24 mouse cellular contexts compared by ENCODE assay signal in the genomic region with DNA sequence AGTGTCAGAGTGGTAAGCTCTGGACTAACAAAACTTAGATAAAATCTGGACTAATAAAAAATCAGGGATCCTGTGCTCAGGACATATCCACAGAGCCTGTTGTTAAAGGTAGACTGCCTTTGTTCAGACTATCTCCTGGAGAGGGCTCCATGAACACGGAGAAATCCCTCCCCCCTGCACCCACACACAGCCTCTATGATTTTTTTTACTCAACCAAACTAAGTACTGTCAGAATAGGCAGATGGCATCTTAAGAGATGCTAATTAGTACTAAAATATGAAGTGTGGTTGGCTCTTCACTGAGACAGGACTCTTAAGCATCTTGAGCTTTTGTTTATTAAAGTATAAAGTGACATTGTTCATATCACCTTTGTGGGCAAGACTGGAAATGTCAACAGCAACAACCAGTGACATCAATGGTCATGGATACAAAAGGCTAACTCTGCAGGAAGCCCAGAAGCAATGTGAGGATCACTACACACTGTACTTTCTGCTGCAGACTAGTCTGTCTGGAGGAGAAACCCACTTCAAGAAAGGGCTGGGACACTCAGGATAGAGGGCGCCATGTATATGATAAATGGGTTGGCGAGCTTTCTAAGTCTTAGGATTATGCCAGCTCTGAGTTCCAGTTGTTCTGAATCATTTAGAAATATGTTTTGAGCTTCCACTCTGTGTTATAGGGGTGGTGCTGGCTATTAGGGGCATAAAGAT. TPM values are rescaled to one million over a fixed set of nuclear protein-coding genes. Genes with fewer than 3 reads are reported as not detected.
DNase-seq lines count a peak whose midpoint lies in the region; ATAC-seq lines count a peak whose summit lies in the region.
"Had no signal": no experiment of that assay in that cellular context is flagged by ENCODE, and none has a peak within 500 bp of the region (broad histone marks: within the 10 kb centered on the region; RNA-seq: fewer than 3 reads in every experiment).

No protein-coding gene starts in this region.

- ATAC-seq in forebrain, embryonic 14.5 days: peak; percentile 72; the same call in 1 of the 2 replicates
- ATAC-seq: inflammation-experienced regulatory T-cells, adult 6 months; lung, postnatal 0 days had no signal

- H3K9ac ChIP-seq in forebrain, embryonic 14.5 days (ENCODE audit: low read length): no peak overlapping the region
- H3K9ac ChIP-seq: embryonic facial prominence, embryonic 13.5 days; heart, embryonic 12.5 days; hindbrain, embryonic 13.5 days; midbrain, embryonic 12.5 days; stomach, embryonic 15.5 days had no signal

- H3K4me2 ChIP-seq in forebrain, embryonic 14.5 days (ENCODE audit: low read length): no peak overlapping the region
- H3K4me2 ChIP-seq: embryonic facial prominence, embryonic 13.5 days; heart, embryonic 12.5 days; hindbrain, embryonic 13.5 days; midbrain, embryonic 12.5 days; stomach, embryonic 15.5 days had no signal

- H3K27me3 ChIP-seq in forebrain, embryonic 14.5 days (replicated peaks; ENCODE audit: control insufficient read depth, insufficient read depth, low read length): no peaks in the 10 kb centered on the region
- H3K27me3 ChIP-seq: embryonic facial prominence, embryonic 13.5 days; heart, embryonic 12.5 days; hindbrain, embryonic 13.5 days; midbrain, embryonic 12.5 days; stomach, embryonic 15.5 days had no signal

- no peak overlapping the region for H3K4me3 ChIP-seq in forebrain, embryonic 14.5 days (ENCODE audit: low read depth, low read length)
- H3K4me3 ChIP-seq: embryonic facial prominence, embryonic 13.5 days; heart, embryonic 12.5 days; hindbrain, embryonic 13.5 days; midbrain, embryonic 12.5 days; stomach, embryonic 15.5 days had no signal

- peak; percentile 11 to 51 for DNase-seq in layer of hippocampus, adult 18-20 months (ENCODE audit: low spot score in 2 of 2)
- DNase-seq in layer of hippocampus, postnatal 10 days (ENCODE audit: low spot score in 2 of 2): no peak
- peak; percentile 27 for DNase-seq in forebrain, embryonic 14.5 days (ENCODE audit: low spot score)
- DNase-seq in frontal cortex, postnatal 36 days (ENCODE audit: low spot score in 2 of 2): peak; percentile 14 to 41
- DNase-seq in right cerebral cortex, postnatal 25 days: peak; percentile 10
- DNase-seq in lung, postnatal 10 days: no peak
- DNase-seq in spleen, postnatal 4 days (ENCODE audit: low spot score in 2 of 2): no peak
- DNase-seq: cerebellum, adult 9-10 months; heart, postnatal 14 days; kidney, adult 9 months; liver; retina, postnatal 1 day; thymus, adult 2 months had no signal

- H3K27ac ChIP-seq in forebrain, embryonic 14.5 days (ENCODE audit: low read depth, low read length): no peak overlapping the region
- H3K27ac ChIP-seq: embryonic facial prominence, embryonic 13.5 days; hindbrain, embryonic 13.5 days; midbrain, embryonic 12.5 days; stomach, embryonic 15.5 days had no signal

- no peaks in the 10 kb centered on the region for H3K4me1 ChIP-seq in forebrain, embryonic 14.5 days (ENCODE audit: control insufficient read depth, insufficient read depth, low read length)
- H3K4me1 ChIP-seq: embryonic facial prominence, embryonic 13.5 days; hindbrain, embryonic 13.5 days; midbrain, embryonic 12.5 days; stomach, embryonic 15.5 days had no signal

- no peaks in the 10 kb centered on the region for H3K36me3 ChIP-seq in forebrain, embryonic 14.5 days (ENCODE audit: control insufficient read depth, insufficient read depth, low read length)
- H3K36me3 ChIP-seq: embryonic facial prominence, embryonic 13.5 days; heart, embryonic 12.5 days; hindbrain, embryonic 13.5 days; midbrain, embryonic 12.5 days; stomach, embryonic 15.5 days had no signal

- 73% methylated on average over 3 of the region's 3 CpGs for WGBS in forebrain, embryonic 14.5 days

- H3K9me3 ChIP-seq in forebrain, embryonic 14.5 days (replicated peaks; ENCODE audit: control insufficient read depth, low read length): no peaks in the 10 kb centered on the region
- H3K9me3 ChIP-seq: embryonic facial prominence, embryonic 13.5 days; heart, embryonic 12.5 days; hindbrain, embryonic 13.5 days; midbrain, embryonic 12.5 days; stomach, embryonic 15.5 days had no signal

RNA-seq across cellular contexts. Expression of a gene that starts 41.5 kb away (rescaled TPM):
- 10 to 100 TPM; 90.2 to 91.4 TPM for total RNA-seq in layer of hippocampus, adult 18-20 months (2021)
- total RNA-seq in layer of hippocampus, postnatal 10 days (2021): 10 to 100 TPM; 66.2 to 66.8 TPM
- 3.2 and 5.0 TPM in 2 replicates for polyA plus RNA-seq in forebrain, embryonic 14.5 days (2014; fragmentation: Nextera tagmentation; extraction: Ambion mirVana)
- total RNA-seq: common myeloid progenitor, adult 5-6 weeks; granulocyte monocyte progenitor cell, adult 5-6 weeks; megakaryocyte progenitor cell, adult 5-6 weeks; monocyte, adult 5-6 weeks had no signal

Comparison
In these comparisons a context has a peak if more than half of its experiments do, and no peak if none do; other contexts are left out.
1. DNase-seq: peak in layer of hippocampus, adult 18-20 months (2 of 2), forebrain, embryonic 14.5 days (single experiment), frontal cortex, postnatal 36 days (2 of 2) and right cerebral cortex, postnatal 25 days (single experiment); none in layer of hippocampus, postnatal 10 days (0 of 2), lung, postnatal 10 days (single experiment) and spleen, postnatal 4 days (0 of 2).